Mouse (Mus musculus): ENCODE data around the gene Fndc10. TPM values are rescaled to one million over a fixed set of nuclear protein-coding genes. Genes with fewer than 3 reads are reported as not detected.

The Fndc10 gene
- polyA plus RNA-seq, 1 experiment from 2014 or later = 2.6 TPM

Other genes starting within 250 kb of the Fndc10 start
- not detected in 2 replicates for gene Tmem52, start 225.2 kb upstream of the Fndc10 start, polyA plus RNA-seq (2016; fragmentation: Nextera tagmentation; extraction: Ambion mirVana)
- gene Gnb1, start 203.0 kb upstream of the Fndc10 start, polyA plus RNA-seq (2016; fragmentation: Nextera tagmentation; extraction: Ambion mirVana) = 583 and 605 TPM in 2 replicates
- gene Nadk, start 132.0 kb upstream of the Fndc10 start, polyA plus RNA-seq (2016; fragmentation: Nextera tagmentation; extraction: Ambion mirVana) = 116 and 119 TPM in 2 replicates
- 12.2 and 13.6 TPM in 2 replicates for gene Slc35e2, start 92.9 kb upstream of the Fndc10 start, polyA plus RNA-seq (2016; fragmentation: Nextera tagmentation; extraction: Ambion mirVana)
- 74.1 and 74.8 TPM in 2 replicates for gene Cdk11b, start 69.5 kb upstream of the Fndc10 start, polyA plus RNA-seq (2016; fragmentation: Nextera tagmentation; extraction: Ambion mirVana)
- gene Gm10563, start 48.9 kb upstream of the Fndc10 start, polyA plus RNA-seq (2016; fragmentation: Nextera tagmentation; extraction: Ambion mirVana) = not detected in 2 replicates
- gene Mmp23, start 41.0 kb upstream of the Fndc10 start, polyA plus RNA-seq (2016; fragmentation: Nextera tagmentation; extraction: Ambion mirVana) = 8.4 and 10.4 TPM in 2 replicates
- 18.9 and 25.2 TPM in 2 replicates for gene Mib2, start 25.1 kb upstream of the Fndc10 start, polyA plus RNA-seq (2016; fragmentation: Nextera tagmentation; extraction: Ambion mirVana)
- 161 and 163 TPM in 2 replicates for gene Ssu72, start 10.5 kb downstream of the Fndc10 start, polyA plus RNA-seq (2016; fragmentation: Nextera tagmentation; extraction: Ambion mirVana)
- 0.58 and 0.79 TPM in 2 replicates for gene Tmem240, start 40.5 kb downstream of the Fndc10 start, polyA plus RNA-seq (2016; fragmentation: Nextera tagmentation; extraction: Ambion mirVana)
- gene Atad3a, start 66.8 kb downstream of the Fndc10 start, polyA plus RNA-seq (2016; fragmentation: Nextera tagmentation; extraction: Ambion mirVana) = 138 and 161 TPM in 2 replicates
- 4.7 and 6.6 TPM in 2 replicates for gene Vwa1, start 80.4 kb downstream of the Fndc10 start, polyA plus RNA-seq (2016; fragmentation: Nextera tagmentation; extraction: Ambion mirVana)
- 0.30 and 0.33 TPM in 2 replicates for gene Tmem88b, start 91.5 kb downstream of the Fndc10 start, polyA plus RNA-seq (2016; fragmentation: Nextera tagmentation; extraction: Ambion mirVana)
- 0.18 TPM in 1 of 2 replicates, not detected in the other for gene Ankrd65, start 96.1 kb downstream of the Fndc10 start, polyA plus RNA-seq (2016; fragmentation: Nextera tagmentation; extraction: Ambion mirVana)
- gene Mrpl20, start 108.5 kb downstream of the Fndc10 start, polyA plus RNA-seq (2016; fragmentation: Nextera tagmentation; extraction: Ambion mirVana) = 246 and 297 TPM in 2 replicates
- 174 and 196 TPM in 2 replicates for gene Ccnl2, start 118.1 kb downstream of the Fndc10 start, polyA plus RNA-seq (2016; fragmentation: Nextera tagmentation; extraction: Ambion mirVana)
- 186 and 204 TPM in 2 replicates for gene Aurkaip1, start 136.9 kb downstream of the Fndc10 start, polyA plus RNA-seq (2016; fragmentation: Nextera tagmentation; extraction: Ambion mirVana)
- gene Mxra8, start 145.3 kb downstream of the Fndc10 start, polyA plus RNA-seq (2016; fragmentation: Nextera tagmentation; extraction: Ambion mirVana) = 39.2 and 48.9 TPM in 2 replicates
- 3.8 and 4.7 TPM in 2 replicates for gene Dvl1, start 153.1 kb downstream of the Fndc10 start, polyA plus RNA-seq (2016; fragmentation: Nextera tagmentation; extraction: Ambion mirVana)
- gene Tas1r3, start 169.0 kb downstream of the Fndc10 start, polyA plus RNA-seq (2016; fragmentation: Nextera tagmentation; extraction: Ambion mirVana) = 0.24 and 0.31 TPM in 2 replicates
- gene Cptp, start 175.1 kb downstream of the Fndc10 start, polyA plus RNA-seq (2016; fragmentation: Nextera tagmentation; extraction: Ambion mirVana) = 18.9 and 19.0 TPM in 2 replicates
- gene Ints11, start 175.2 kb downstream of the Fndc10 start, polyA plus RNA-seq (2016; fragmentation: Nextera tagmentation; extraction: Ambion mirVana) = 106 and 107 TPM in 2 replicates
- gene Pusl1, start 197.4 kb downstream of the Fndc10 start, polyA plus RNA-seq (2016; fragmentation: Nextera tagmentation; extraction: Ambion mirVana) = 52.4 and 55.5 TPM in 2 replicates
- 20.9 and 25.3 TPM in 2 replicates for gene Acap3, start 197.5 kb downstream of the Fndc10 start, polyA plus RNA-seq (2016; fragmentation: Nextera tagmentation; extraction: Ambion mirVana)
- gene Ube2j2, start 249.5 kb downstream of the Fndc10 start, polyA plus RNA-seq (2016; fragmentation: Nextera tagmentation; extraction: Ambion mirVana) = 163 and 168 TPM in 2 replicates

All from limb, embryonic 10.5 days (tissue).